Mouse (Mus musculus) layer of hippocampus, adult 18-20 months (tissue): Measurements from ENCODE around the gene Uqcc2. TPM values are rescaled to one million over a fixed set of nuclear protein-coding genes. Genes with fewer than 3 reads are reported as not detected.

ENCODE experiments used
- DNase-seq, 2 experiments: peaks; one replicate each; pipeline ENCODE4 v3.0.0; 2022; ENCODE audit warnings: low spot score in 2 of 2
- microRNA-seq, 2 experiments: library from miRNA; unstranded; fragments of <30 nt; microRNA quantifications; one replicate each; pipeline ENCODE4 v1.2.0; 2021
- total RNA-seq, 2 experiments: library from RNA; stranded (reverse); gene quantifications; 2 replicates each; pipeline ENCODE4 v1.2.3; 2021

The Uqcc2 gene
- total RNA-seq, 2 experiments from 2014 or later = 215 to 217 TPM

DNA sequence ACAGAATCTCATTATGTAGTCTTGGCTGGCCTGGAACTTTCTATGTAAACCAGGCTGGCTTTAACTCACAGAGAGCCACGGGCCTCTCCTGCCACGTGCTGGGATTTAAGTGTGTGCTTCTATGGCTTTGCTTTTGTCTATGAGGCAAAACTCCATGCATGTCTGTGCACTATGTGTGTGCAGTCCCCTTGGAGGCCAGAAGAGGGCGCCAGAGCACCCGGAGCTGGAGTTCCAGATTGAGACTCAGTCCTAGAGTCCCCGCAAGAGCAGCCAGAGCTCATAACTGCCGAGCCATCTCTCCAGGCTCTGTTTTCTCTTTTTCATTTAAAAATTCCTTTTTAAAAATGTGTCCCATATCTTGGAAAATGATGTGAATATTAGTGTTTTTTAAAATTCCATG is 55.8 kb downstream of the Uqcc2 start:
- DNase-seq = no peak

DNA sequence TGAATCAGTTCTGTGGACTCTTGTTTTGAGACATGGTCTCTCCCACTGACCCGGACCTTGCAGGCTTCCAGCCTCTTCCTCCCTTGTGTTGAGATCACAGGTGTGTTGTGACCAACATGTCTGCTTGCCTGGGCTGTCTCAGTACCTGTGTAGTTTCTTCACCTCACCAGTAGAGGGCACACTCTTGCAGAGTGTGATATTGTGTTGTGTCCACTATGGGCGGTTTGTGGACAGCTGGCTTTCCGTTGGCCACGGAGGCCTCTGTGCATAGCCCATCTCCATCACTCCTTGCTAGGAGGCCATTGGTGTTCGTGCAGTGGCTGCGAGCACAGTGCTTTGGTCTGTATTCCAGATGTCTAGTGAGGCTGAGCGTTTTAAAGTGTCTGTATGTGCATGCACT is 56.6 kb downstream of the Uqcc2 start:
- no peak for DNase-seq

DNA sequence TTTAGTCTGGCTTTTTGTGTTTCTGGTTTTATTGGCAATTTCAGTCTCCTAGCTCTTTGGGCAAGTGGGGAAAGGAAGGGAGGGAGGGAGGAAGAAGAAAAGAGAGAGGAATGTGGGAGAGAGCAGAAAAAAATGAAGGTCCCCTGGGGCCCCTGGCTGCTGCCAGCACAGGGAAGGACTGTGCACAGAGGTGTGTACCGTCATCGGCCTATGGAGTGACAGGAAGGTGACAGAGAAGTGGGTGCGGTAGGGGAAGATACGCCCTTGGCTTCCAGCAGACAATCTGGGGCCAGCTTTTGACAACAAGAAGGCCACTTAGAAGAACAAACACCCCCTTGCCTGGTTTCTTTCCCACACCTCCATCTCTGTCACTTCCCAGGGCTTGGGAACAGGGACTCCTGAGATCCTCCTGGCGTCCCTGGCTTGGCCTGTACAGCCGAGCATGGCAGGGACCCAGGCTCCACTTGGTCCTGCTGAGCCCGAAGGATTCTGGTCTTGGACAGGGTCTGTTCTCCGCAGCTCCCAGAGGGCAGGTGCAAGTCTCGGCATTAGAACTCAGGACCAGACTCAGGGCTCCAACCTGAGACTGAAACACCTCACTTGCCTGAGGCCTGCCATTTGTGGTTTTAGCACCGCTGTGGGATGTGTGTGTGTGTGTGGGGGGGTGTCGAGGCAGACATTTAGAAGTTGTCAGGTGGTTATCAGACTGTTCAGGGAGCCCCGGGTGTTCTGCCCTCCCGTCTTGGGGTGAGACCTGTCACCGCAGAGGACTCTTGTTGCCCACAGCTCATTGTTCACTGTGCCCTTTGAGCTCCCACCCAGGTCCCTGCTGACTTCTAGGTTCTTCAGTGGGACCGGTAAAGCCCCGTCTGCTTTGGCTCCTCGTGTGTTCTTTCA is 58.6 kb downstream of the Uqcc2 start:
- no peak for DNase-seq

DNA sequence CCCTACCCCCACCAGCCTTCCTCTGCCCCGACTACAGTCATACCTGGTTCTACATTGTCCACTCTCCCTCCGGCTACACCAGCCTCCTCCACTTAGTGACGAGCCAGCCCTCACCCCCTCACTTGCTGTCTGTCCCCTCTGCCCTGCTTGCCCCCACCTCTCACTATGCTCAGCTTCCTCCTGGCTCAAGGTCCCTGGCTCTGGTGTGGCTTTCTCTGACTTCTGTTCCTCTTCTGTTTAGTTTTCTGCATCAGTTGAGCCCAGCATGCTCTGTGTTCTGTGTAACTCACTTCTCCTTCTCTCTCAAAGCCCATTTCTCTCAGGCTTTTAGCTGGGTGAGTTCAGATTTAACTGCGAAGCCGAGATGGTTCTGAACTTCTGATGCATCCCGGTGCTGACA is 59.5 kb downstream of the Uqcc2 start:
- no peak for DNase-seq

DNA sequence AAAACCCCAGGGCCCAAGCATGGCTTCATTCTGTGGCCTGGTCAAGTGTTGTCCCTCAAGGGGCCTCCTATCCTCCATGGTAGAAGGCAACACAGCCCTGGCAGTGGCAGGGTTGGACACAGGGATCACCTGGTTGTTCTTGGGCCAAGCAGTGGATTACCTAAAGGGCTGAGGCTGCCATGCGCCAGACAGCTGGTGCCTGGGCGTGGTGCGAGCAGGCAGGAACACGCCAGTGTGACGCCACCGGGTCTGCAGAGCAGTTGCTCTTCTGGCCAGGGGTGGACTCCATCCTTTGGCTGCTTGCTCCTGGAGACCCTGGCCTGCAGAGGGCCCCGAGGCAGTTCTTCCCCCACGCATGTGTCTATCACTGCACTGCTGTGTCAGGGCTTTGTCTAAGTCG is 59.9 kb downstream of the Uqcc2 start:
- DNase-seq = no peak

DNA sequence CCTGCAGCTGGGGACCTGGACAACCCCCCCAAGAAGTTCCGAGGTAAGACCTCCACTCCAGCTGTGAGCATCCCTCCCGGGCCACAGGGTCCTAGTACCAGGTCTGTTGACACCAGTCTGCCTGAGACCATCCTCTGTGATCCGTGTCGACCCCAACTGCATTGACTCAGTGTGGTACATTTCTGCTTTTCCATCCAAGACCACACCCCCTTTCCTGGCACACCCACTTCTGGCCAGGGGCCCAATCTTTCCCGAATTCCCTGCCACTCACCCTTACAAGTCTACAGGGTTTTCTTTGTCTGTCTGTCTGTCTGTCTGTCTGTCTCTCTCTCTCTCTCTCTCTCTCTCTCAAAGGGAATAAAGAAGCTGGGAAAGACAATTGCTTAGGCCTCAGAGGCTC is 60.6 kb downstream of the Uqcc2 start:
- no peak for DNase-seq

Small RNA genes within 50 kb of the gene (microRNA-seq; reads per million reads assigned to microRNA genes)
- 0 reads per million in 2 experiments for gene Mir7677

Other genes with a start within 250 kb of the Uqcc2 start
- gene Kifc5b, start 216.8 kb downstream of the Uqcc2 start, total RNA-seq = 1 to 10 TPM; 3.3 to 3.5 TPM
- gene Phf1, start 200.9 kb downstream of the Uqcc2 start, total RNA-seq = 10 to 100 TPM; 37.6 to 40.0 TPM
- gene Cuta, start 194.3 kb downstream of the Uqcc2 start, total RNA-seq = 100 to 1,000 TPM in 1 of 2 experiments, 10 to 100 TPM in 1; 94.9 to 100 TPM
- 100 to 1,000 TPM; 400 to 412 TPM for gene Syngap1, start 192.7 kb downstream of the Uqcc2 start, total RNA-seq
- gene Zbtb9, start 160.7 kb downstream of the Uqcc2 start, total RNA-seq = 10 to 100 TPM; 15.2 to 15.5 TPM
- 10 to 100 TPM; 12.1 to 12.9 TPM for gene Bak1, start 104.9 kb downstream of the Uqcc2 start, total RNA-seq
- gene Itpr3, start 76.6 kb downstream of the Uqcc2 start, total RNA-seq = 1 to 10 TPM; 2.1 to 2.4 TPM
- gene Ip6k3, start 33.9 kb upstream of the Uqcc2 start, total RNA-seq = under 1 TPM; 0.46 to 0.64 TPM
- gene Lemd2, start 70.6 kb upstream of the Uqcc2 start, total RNA-seq = 10 to 100 TPM; 43.2 to 45.7 TPM